In genomic region chr6:97370460-97370859, GRCm38 (mm10) we compare ENCODE assay signal across 24 mouse cellular contexts.
"Had no signal": no experiment of that assay in that cellular context is flagged by ENCODE, and none has a peak within 500 bp of the region (broad histone marks: within the 10 kb centered on the region; RNA-seq: fewer than 3 reads in every experiment).

No protein-coding gene starts in this region.

- H3K4me1 ChIP-seq: hindbrain, embryonic 15.5 days; kidney, embryonic 15.5 days; limb, embryonic 15.5 days; liver, embryonic 12.5 days had no signal

- H3K27ac ChIP-seq: heart, embryonic 10.5 days; hindbrain, embryonic 12.5 days; hindbrain, embryonic 15.5 days; hindbrain, postnatal 0 days; kidney, embryonic 15.5 days; kidney, postnatal 0 days; limb, embryonic 13.5 days; limb, embryonic 15.5 days; liver, embryonic 12.5 days; liver, embryonic 14.5 days had no signal

- H3K9ac ChIP-seq: heart, embryonic 12.5 days; hindbrain, embryonic 12.5 days; hindbrain, embryonic 15.5 days; kidney, embryonic 15.5 days; limb, embryonic 13.5 days; limb, embryonic 15.5 days; liver, embryonic 12.5 days; liver, embryonic 14.5 days had no signal

- H3K27me3 ChIP-seq: heart, embryonic 12.5 days; hindbrain, embryonic 12.5 days; hindbrain, embryonic 15.5 days; kidney, embryonic 15.5 days; limb, embryonic 13.5 days; limb, embryonic 15.5 days had no signal

- H3K4me2 ChIP-seq: heart, embryonic 12.5 days; hindbrain, embryonic 12.5 days; hindbrain, embryonic 15.5 days; kidney, embryonic 15.5 days; limb, embryonic 13.5 days; limb, embryonic 15.5 days; liver, embryonic 12.5 days had no signal

- DNase-seq: gastrocnemius, postnatal 14 days; gastrocnemius, postnatal 36 days; heart, adult 18-20 months; heart, postnatal 14 days; kidney, adult 11 months; kidney, adult 2 months; kidney, adult 9 months; kidney, postnatal 14 days; kidney, postnatal 36 days; layer of hippocampus, adult 9-11 months; layer of hippocampus, postnatal 36 days; left cerebral cortex, postnatal 4 days had no signal

- ATAC-seq: hindbrain, postnatal 0 days; intestine, embryonic 16.5 days; liver, embryonic 12.5 days had no signal

- H3K36me3 ChIP-seq: heart, embryonic 10.5 days; hindbrain, embryonic 12.5 days; hindbrain, embryonic 15.5 days; kidney, embryonic 15.5 days; limb, embryonic 13.5 days; limb, embryonic 15.5 days; liver, embryonic 12.5 days had no signal

- H3K4me3 ChIP-seq: heart, embryonic 10.5 days; heart, embryonic 12.5 days; hindbrain, embryonic 12.5 days; hindbrain, embryonic 15.5 days; kidney, embryonic 15.5 days; limb, embryonic 13.5 days; limb, embryonic 15.5 days; liver, embryonic 12.5 days had no signal

- H3K9me3 ChIP-seq: heart, embryonic 10.5 days; heart, embryonic 12.5 days; hindbrain, embryonic 12.5 days; hindbrain, embryonic 15.5 days; kidney, embryonic 15.5 days; limb, embryonic 13.5 days; limb, embryonic 15.5 days; liver, embryonic 12.5 days had no signal
